Mouse (Mus musculus): ENCODE results near the gene Ankdd1a. TPM values are rescaled to one million over a fixed set of nuclear protein-coding genes. Genes with fewer than 3 reads are reported as not detected.

Gene Ankdd1a
- total RNA-seq, 2 experiments from 2014 or later: 1.7 to 1.9 TPM

Other genes starting within 250 kb of the Ankdd1a start
- 10 to 100 TPM; 30.4 to 30.8 TPM for gene Clpx, start 225.9 kb downstream of the Ankdd1a start, total RNA-seq (2021)
- 10 to 100 TPM; 22.4 to 27.2 TPM for gene Pdcd7, start 174.1 kb downstream of the Ankdd1a start, total RNA-seq (2021)
- 1 to 10 TPM; 3.8 to 6.5 TPM for gene Ubap1l, start 159.2 kb downstream of the Ankdd1a start, total RNA-seq (2021)
- gene Kbtbd13, start 128.5 kb downstream of the Ankdd1a start, total RNA-seq (2021): under 1 TPM; 0.21 to 0.25 TPM
- 1 to 10 TPM; 3.6 to 4.8 TPM for gene Rasl12, start 121.7 kb downstream of the Ankdd1a start, total RNA-seq (2021)
- gene Slc51b, start 97.2 kb downstream of the Ankdd1a start, total RNA-seq (2021): not detected
- 10 to 100 TPM; 18.4 to 18.8 TPM for gene Mtfmt, start 84.4 kb downstream of the Ankdd1a start, total RNA-seq (2021)
- 10 to 100 TPM; 25.4 to 27.1 TPM for gene Spg21, start 59.2 kb downstream of the Ankdd1a start, total RNA-seq (2021)
- 1 to 10 TPM; 7.5 to 9.4 TPM for gene Plekho2, start 59.8 kb upstream of the Ankdd1a start, total RNA-seq (2021)
- under 1 TPM; 0.67 to 0.69 TPM for gene Pif1, start 67.0 kb upstream of the Ankdd1a start, total RNA-seq (2021)
- 1 to 10 TPM; 2.1 to 2.3 TPM for gene Rbpms2, start 109.5 kb upstream of the Ankdd1a start, total RNA-seq (2021)
- gene Oaz2, start 147.8 kb upstream of the Ankdd1a start, total RNA-seq (2021): 100 to 1,000 TPM; 213 to 221 TPM